Mouse (Mus musculus): ENCODE data around the gene LTO1.

DNA sequence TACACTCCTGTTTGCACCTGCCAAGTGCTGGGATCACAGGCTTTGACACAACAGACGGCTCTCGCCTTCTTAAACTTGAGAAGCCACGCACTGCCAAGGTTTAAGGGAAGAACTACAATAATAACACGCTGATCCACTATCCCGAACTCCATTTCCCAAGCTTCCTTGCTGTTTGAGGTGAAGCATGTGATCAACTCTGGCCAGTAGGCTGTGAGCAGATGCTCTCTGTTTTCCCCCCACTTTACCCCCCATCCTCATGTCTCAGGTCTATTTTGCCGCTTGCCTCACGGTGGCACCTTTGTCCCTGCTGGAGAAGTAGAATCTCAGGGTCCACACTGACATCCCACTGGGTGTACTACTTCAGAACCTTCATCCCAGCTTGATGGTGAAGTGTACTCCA lies 6.2 kb upstream of the LTO1 start:
- TF ChIP-seq CTCF (IDR thresholded peaks at IDR 0.05; ENCODE audit: low read depth), result no peak
- no peak for TF ChIP-seq EP300 (optimal IDR thresholded peaks at IDR 0.05)

All from stomach, postnatal 0 days (tissue).